Mouse (Mus musculus): ENCODE measurements around the gene Psmb2. TPM values are rescaled to one million over a fixed set of nuclear protein-coding genes. Genes with fewer than 3 reads are reported as not detected.

The Psmb2 gene
- total and polyA plus RNA-seq, 3 experiments, result 179 to 269 (median 199) TPM

GRCm38 (mm10) chr4:126734700-126735381 lies 57.4 kb downstream of the Psmb2 start:
- peaks cover 35% of the 10 kb centered on the region for H3K27me3 ChIP-seq (ENCODE audit: insufficient read depth, low read length)
- TF ChIP-seq GATA2 (IDR thresholded peaks at IDR 0.05; ENCODE audit: borderline replicate concordance, low read depth, low read length) (no peak), TAL1 (conservative IDR thresholded peaks at IDR 0.05; ENCODE audit: low read depth, low read length) (no peak), GATA1 (IDR thresholded peaks at IDR 0.05; ENCODE audit: borderline replicate concordance, low read length) (no peak), POLR2AphosphoS5 (IDR thresholded peaks at IDR 0.05; ENCODE audit: insufficient replicate concordance, low read depth, low read length) (no peak), CTCF (IDR thresholded peaks at IDR 0.05; ENCODE audit: low read depth, low read length) (no peak)
- no peaks in the 10 kb centered on the region for H3K4me1 ChIP-seq (ENCODE audit: insufficient read depth, low read depth, low read length)
- no peak overlapping the region for H3K4me3 ChIP-seq (ENCODE audit: low read depth, low read length)
- DNase-seq (ENCODE audit: low spot score), result no peak
- peaks cover 14% of the 10 kb centered on the region for H3K9me3 ChIP-seq (replicated peaks)
- no peak for ATAC-seq (ENCODE audit: extremely low read depth, insufficient number of reproducible peaks, low FRiP score, poor library complexity, severe bottlenecking)
- H3K36me3 ChIP-seq (replicated peaks), result no peaks in the 10 kb centered on the region

GRCm38 (mm10) chr4:126735382-126736000 lies 58.1 kb downstream of the Psmb2 start:
- ATAC-seq (ENCODE audit: extremely low read depth, insufficient number of reproducible peaks, low FRiP score, poor library complexity, severe bottlenecking), result no peak
- Histone ChIP-seq H3K27me3 (ENCODE audit: insufficient read depth, low read length) (peaks cover 35% of the 10 kb centered on the region), H3K4me1 (ENCODE audit: insufficient read depth, low read depth, low read length) (no peaks in the 10 kb centered on the region), H3K9me3 (replicated peaks) (peaks cover 14% of the 10 kb centered on the region), H3K36me3 (replicated peaks) (no peaks in the 10 kb centered on the region), H3K4me3 (ENCODE audit: low read depth, low read length) (no peak overlapping the region)
- no peak for DNase-seq (ENCODE audit: low spot score)
- TF ChIP-seq TAL1 (conservative IDR thresholded peaks at IDR 0.05; ENCODE audit: low read depth, low read length) (no peak), GATA1 (IDR thresholded peaks at IDR 0.05; ENCODE audit: borderline replicate concordance, low read length) (no peak), GATA2 (IDR thresholded peaks at IDR 0.05; ENCODE audit: borderline replicate concordance, low read depth, low read length) (no peak), CTCF (IDR thresholded peaks at IDR 0.05; ENCODE audit: low read depth, low read length) (no peak), POLR2AphosphoS5 (IDR thresholded peaks at IDR 0.05; ENCODE audit: insufficient replicate concordance, low read depth, low read length) (no peak)

GRCm38 (mm10) chr4:126736001-126736414 lies 58.6 kb downstream of the Psmb2 start, which contains the start of gene Tfap2e:
Tfap2e (minus strand) TSS chr4:126736240.
- H3K27me3 ChIP-seq (ENCODE audit: insufficient read depth, low read length), result peaks cover 35% of the 10 kb centered on the region
- H3K9me3 ChIP-seq (replicated peaks), result peaks cover 14% of the 10 kb centered on the region
- H3K4me3 ChIP-seq (ENCODE audit: low read depth, low read length), result no peak within 1 kb of the TSS
- no peak for ATAC-seq (ENCODE audit: extremely low read depth, insufficient number of reproducible peaks, low FRiP score, poor library complexity, severe bottlenecking)
- no peak for DNase-seq (ENCODE audit: low spot score)
- no peak for TF ChIP-seq GATA2 (IDR thresholded peaks at IDR 0.05; ENCODE audit: borderline replicate concordance, low read depth, low read length)
- TF ChIP-seq POLR2AphosphoS5 (IDR thresholded peaks at IDR 0.05; ENCODE audit: insufficient replicate concordance, low read depth, low read length), result no peak
- no peak for TF ChIP-seq TAL1 (conservative IDR thresholded peaks at IDR 0.05; ENCODE audit: low read depth, low read length)
- TF ChIP-seq GATA1 (IDR thresholded peaks at IDR 0.05; ENCODE audit: borderline replicate concordance, low read length), result no peak
- no peak for TF ChIP-seq CTCF (IDR thresholded peaks at IDR 0.05; ENCODE audit: low read depth, low read length)
- H3K36me3 ChIP-seq (replicated peaks), result no peaks in the 10 kb centered on the region
- H3K4me1 ChIP-seq (ENCODE audit: insufficient read depth, low read depth, low read length), result no peaks in the 10 kb centered on the region

GRCm38 (mm10) chr4:126739966-126740676 lies 62.7 kb downstream of the Psmb2 start:
- peaks cover 16% of the 10 kb centered on the region for H3K27me3 ChIP-seq (ENCODE audit: insufficient read depth, low read length)
- DNase-seq (ENCODE audit: low spot score) (no peak), ATAC-seq (ENCODE audit: extremely low read depth, insufficient number of reproducible peaks, low FRiP score, poor library complexity, severe bottlenecking) (no peak)

GRCm38 (mm10) chr4:126741448-126741847 lies 64.0 kb downstream of the Psmb2 start:
- Histone ChIP-seq H3K4me1 (ENCODE audit: insufficient read depth, low read depth, low read length) (peaks cover 30% of the 10 kb centered on the region), H3K9me3 (replicated peaks) (no peaks in the 10 kb centered on the region), H3K36me3 (replicated peaks) (peaks cover 36% of the 10 kb centered on the region), H3K4me3 (ENCODE audit: low read depth, low read length) (no peak overlapping the region), H3K27me3 (ENCODE audit: insufficient read depth, low read length) (peaks cover 9% of the 10 kb centered on the region)
- ATAC-seq (ENCODE audit: extremely low read depth, insufficient number of reproducible peaks, low FRiP score, poor library complexity, severe bottlenecking) (peak; percentile 46; the same call in 1 of the 2 replicates), DNase-seq (ENCODE audit: low spot score) (peak; percentile 70)
- TF ChIP-seq CTCF (IDR thresholded peaks at IDR 0.05; ENCODE audit: low read depth, low read length) (peak; percentile 73), POLR2AphosphoS5 (IDR thresholded peaks at IDR 0.05; ENCODE audit: insufficient replicate concordance, low read depth, low read length) (no peak)

More at GRCm38 (mm10) chr4:126739966-126740676, 62.7 kb downstream of the Psmb2 start:
- Histone ChIP-seq H3K9me3 (replicated peaks) (peaks cover 9% of the 10 kb centered on the region), H3K4me3 (ENCODE audit: low read depth, low read length) (no peak overlapping the region), H3K36me3 (replicated peaks) (peaks cover 23% of the 10 kb centered on the region), H3K4me1 (ENCODE audit: insufficient read depth, low read depth, low read length) (peaks cover 19% of the 10 kb centered on the region)
- TF ChIP-seq GATA2 (IDR thresholded peaks at IDR 0.05; ENCODE audit: borderline replicate concordance, low read depth, low read length) (no peak), POLR2AphosphoS5 (IDR thresholded peaks at IDR 0.05; ENCODE audit: insufficient replicate concordance, low read depth, low read length) (no peak), TAL1 (conservative IDR thresholded peaks at IDR 0.05; ENCODE audit: low read depth, low read length) (no peak), GATA1 (IDR thresholded peaks at IDR 0.05; ENCODE audit: borderline replicate concordance, low read length) (no peak), CTCF (IDR thresholded peaks at IDR 0.05; ENCODE audit: low read depth, low read length) (no peak)

DNA sequence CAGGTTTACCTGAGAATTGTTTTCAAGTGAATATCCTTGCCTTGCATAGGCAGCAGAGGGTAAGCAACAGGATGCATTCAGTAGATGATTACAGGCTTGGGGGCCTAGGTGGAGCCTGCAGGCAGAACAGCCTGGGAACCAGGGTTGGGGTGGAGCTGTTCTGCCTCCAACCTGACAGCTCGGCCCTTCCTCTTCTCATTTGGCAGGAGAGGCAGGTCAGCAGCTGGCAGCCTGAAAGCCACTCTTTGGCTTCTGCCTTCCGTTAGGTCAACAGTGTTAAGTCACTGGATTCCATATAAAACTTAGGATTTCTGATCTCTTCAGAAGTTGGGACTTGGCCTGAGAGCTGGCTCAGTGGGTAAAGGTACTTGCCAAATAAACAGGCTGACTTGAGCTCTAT lies 65.5 kb downstream of the Psmb2 start:
- Histone ChIP-seq H3K27me3 (ENCODE audit: insufficient read depth, low read length) (peaks cover 8% of the 10 kb centered on the region), H3K9me3 (replicated peaks) (no peaks in the 10 kb centered on the region), H3K4me1 (ENCODE audit: insufficient read depth, low read depth, low read length) (peaks cover 44% of the 10 kb centered on the region), H3K4me3 (ENCODE audit: low read depth, low read length) (no peak overlapping the region), H3K36me3 (replicated peaks) (peaks cover 50% of the 10 kb centered on the region)
- DNase-seq (ENCODE audit: low spot score) (no peak), ATAC-seq (ENCODE audit: extremely low read depth, insufficient number of reproducible peaks, low FRiP score, poor library complexity, severe bottlenecking) (no peak)
- TF ChIP-seq POLR2AphosphoS5 (IDR thresholded peaks at IDR 0.05; ENCODE audit: insufficient replicate concordance, low read depth, low read length), result no peak
- TF ChIP-seq TAL1 (conservative IDR thresholded peaks at IDR 0.05; ENCODE audit: low read depth, low read length), result no peak
- no peak for TF ChIP-seq CTCF (IDR thresholded peaks at IDR 0.05; ENCODE audit: low read depth, low read length)
- TF ChIP-seq GATA2 (IDR thresholded peaks at IDR 0.05; ENCODE audit: borderline replicate concordance, low read depth, low read length), result no peak
- no peak for TF ChIP-seq GATA1 (IDR thresholded peaks at IDR 0.05; ENCODE audit: borderline replicate concordance, low read length)

Data from G1E (cell line).